Mouse (Mus musculus) cerebellum, adult 11 months (tissue): ENCODE results near the gene Hist1h2bf.
"Not testable (repeated sequence)": the region's sequence is repeated elsewhere in the genome, so short reads cannot be mapped to it uniquely, and the experiment has no call there.

ENCODE experiments used
- DNase-seq: peaks from one replicate; pipeline ENCODE4 v3.0.0; 2022

Hist1h2bf gene

GRCm38 (mm10) chr13:23573898-23574524 lies at the start of gene Hist1h2bf, which contains the start of gene Hist1h2ad:
Hist1h2bf (minus strand) TSS chr13:23574196.
Hist1h2ad (plus strand) TSS chr13:23574381.
- DNase-seq = peak; percentile 63

- DNase-seq = peak; percentile 21
Measured at GRCm38 (mm10) chr13:23622861-23623450, 49.0 kb upstream of the Hist1h2bf start.

GRCm38 (mm10) chr13:23622175-23622671 lies 48.2 kb upstream of the Hist1h2bf start, which contains the start of gene Hist1h1e:
Hist1h1e (minus strand) TSS chr13:23622558.
- peak; percentile 88 for DNase-seq

- DNase-seq = peak; percentile 46
Measured at GRCm38 (mm10) chr13:23621532-23622174, 47.7 kb upstream of the Hist1h2bf start.

- peak; percentile 68 for DNase-seq
Measured at GRCm38 (mm10) chr13:23620733-23621531, 46.9 kb upstream of the Hist1h2bf start, which contains the start of gene Hist1h2be. Hist1h2be (minus strand) TSS chr13:23621124.

- peak; percentile 9 for DNase-seq
Measured at GRCm38 (mm10) chr13:23620056-23620732, 46.2 kb upstream of the Hist1h2bf start.

GRCm38 (mm10) chr13:23611638-23612037 lies 37.6 kb upstream of the Hist1h2bf start:
- no peak for DNase-seq

- DNase-seq = no peak
Measured at GRCm38 (mm10) chr13:23610393-23610792, 36.4 kb upstream of the Hist1h2bf start.

GRCm38 (mm10) chr13:23609844-23610243 lies 35.8 kb upstream of the Hist1h2bf start:
- DNase-seq = no peak

- DNase-seq = no peak
Measured at GRCm38 (mm10) chr13:23609209-23609608, 35.2 kb upstream of the Hist1h2bf start.

GRCm38 (mm10) chr13:23605052-23605451 lies 31.1 kb upstream of the Hist1h2bf start:
- no peak for DNase-seq

GRCm38 (mm10) chr13:23604452-23604851 lies 30.5 kb upstream of the Hist1h2bf start:
- no peak for DNase-seq

GRCm38 (mm10) chr13:23603182-23603699 lies 29.2 kb upstream of the Hist1h2bf start:
- no peak for DNase-seq

GRCm38 (mm10) chr13:23597957-23598356 lies 24.0 kb upstream of the Hist1h2bf start:
- peak; percentile 65 for DNase-seq

GRCm38 (mm10) chr13:23595622-23596372 lies 21.8 kb upstream of the Hist1h2bf start:
- DNase-seq = no peak

- no peak for DNase-seq
Measured at GRCm38 (mm10) chr13:23595185-23595584, 21.2 kb upstream of the Hist1h2bf start.

GRCm38 (mm10) chr13:23593051-23593770 lies 19.2 kb upstream of the Hist1h2bf start:
- no peak for DNase-seq

GRCm38 (mm10) chr13:23592614-23593013 lies 18.6 kb upstream of the Hist1h2bf start:
- DNase-seq = peak; percentile 56

- not testable (repeated sequence) for DNase-seq
Measured at GRCm38 (mm10) chr13:23591886-23592285, 17.9 kb upstream of the Hist1h2bf start.

GRCm38 (mm10) chr13:23591206-23591605 lies 17.2 kb upstream of the Hist1h2bf start:
- no peak for DNase-seq

- DNase-seq = no peak
Measured at GRCm38 (mm10) chr13:23586940-23587225, 12.9 kb upstream of the Hist1h2bf start.
